Mouse (Mus musculus): ENCODE measurements around the gene Zfp90.

DNA sequence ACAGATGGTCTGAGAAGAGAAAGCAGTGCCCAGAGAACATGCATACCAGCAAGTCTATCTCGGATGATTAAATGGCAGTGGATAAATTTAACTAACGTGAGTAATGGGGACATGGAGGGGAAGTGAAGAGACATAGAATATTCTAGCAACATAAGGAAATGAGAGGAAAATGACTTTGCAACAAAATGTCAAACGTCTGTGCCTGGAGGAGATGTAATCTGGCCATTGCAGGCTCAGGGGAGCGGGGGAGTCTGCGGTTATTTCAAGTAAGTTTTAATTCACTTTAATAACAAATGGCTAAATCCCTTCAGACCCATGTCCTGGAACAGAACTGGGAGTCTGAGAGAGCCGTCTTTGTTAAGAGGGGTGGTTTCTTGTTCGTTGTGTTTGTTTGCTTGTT, 5.1 kb upstream of the Zfp90 start:
- TF ChIP-seq POLR2A (IDR thresholded peaks at IDR 0.05; ENCODE audit: insufficient read length, low read depth) (no peak), MAX (IDR thresholded peaks at IDR 0.05; ENCODE audit: low read depth) (no peak), MYOG (IDR thresholded peaks at IDR 0.05; ENCODE audit: control insufficient read depth in 1 of 3, insufficient read depth in 1 of 3, insufficient read length in 2 of 3, low read depth in 2 of 3) (no peak)

Data from myocyte (in vitro differentiated cells).